Mouse (Mus musculus) megakaryocyte, embryonic 14.5 days (primary cell): ENCODE data around the gene Srd5a3.

Experiments
- FLI1 ChIP-seq: IDR thresholded peaks from 2 replicates; pipeline ENCODE4 v1.6.1; 2012; ENCODE audit warnings: low read length, inconsistent platforms, mixed read lengths
- GATA1 ChIP-seq: IDR thresholded peaks from 3 replicates; pipeline ENCODE4 v1.6.1; 2012; ENCODE audit warnings: mixed read lengths, low read length, inconsistent platforms, borderline replicate concordance

DNA sequence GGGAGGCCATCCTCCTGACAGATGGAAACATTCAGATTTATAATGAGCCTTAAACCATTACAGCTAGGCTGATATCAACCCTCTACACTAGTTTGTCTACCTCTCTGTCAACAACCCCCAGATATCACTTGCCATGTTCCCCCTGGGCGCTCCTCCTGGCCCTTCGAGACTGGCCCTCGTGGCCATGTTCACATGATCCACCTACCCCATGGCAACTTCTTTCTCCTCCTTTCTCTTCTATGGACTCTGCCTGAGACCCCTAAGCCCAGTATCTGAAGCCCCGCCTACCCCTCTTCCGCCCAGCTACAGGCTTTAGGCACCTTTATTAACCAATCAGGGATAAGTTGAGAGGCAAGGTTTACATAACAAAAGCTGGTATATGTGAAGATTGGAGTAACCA is 39.7 kb downstream of the Srd5a3 start:
- TF ChIP-seq GATA1, result no peak
- no peak for TF ChIP-seq FLI1
